Mouse (Mus musculus) midbrain, embryonic 16.5 days (tissue): ENCODE results near the gene Wnt11. TPM values are rescaled to one million over a fixed set of nuclear protein-coding genes. Genes with fewer than 3 reads are reported as not detected.

Source experiments
- ATAC-seq: fragments of 200-750 bp; cut with Nextera tagmentation; 2 replicates; pipeline ENCODE4 v1.8.0; 2017; ENCODE audit warnings: moderate TSS enrichment
- H3K27ac ChIP-seq: fragments of 300-500 bp; sonication (generic); 2 replicates; pipeline ENCODE4 v1.5.1; 2014; ENCODE audit warnings: mild to moderate bottlenecking, low read length, mixed read lengths
- H3K27me3 ChIP-seq: fragments of 300-500 bp; sonication (generic); 2 replicates; pipeline ENCODE4 v1.6.1; 2014; ENCODE audit warnings: low read depth, low read length, mixed read lengths; ENCODE audit not compliant: control insufficient read depth, insufficient read depth
- H3K36me3 ChIP-seq: fragments of 300-500 bp; sonication (generic); 2 replicates; pipeline ENCODE4 v1.6.1; 2014; ENCODE audit warnings: mild to moderate bottlenecking, low read length, moderate library complexity, mixed read lengths; ENCODE audit not compliant: control insufficient read depth, insufficient read depth
- H3K4me1 ChIP-seq: fragments of 300-500 bp; sonication (generic); 2 replicates; pipeline ENCODE4 v1.6.1; 2014; ENCODE audit warnings: mild to moderate bottlenecking, low read length, mixed read lengths; ENCODE audit not compliant: control insufficient read depth, insufficient read depth
- H3K4me2 ChIP-seq: fragments of 300-500 bp; sonication (generic); 2 replicates; pipeline ENCODE4 v1.6.1; 2014; ENCODE audit warnings: mild to moderate bottlenecking, low read length, mixed read lengths
- H3K4me3 ChIP-seq: fragments of 300-500 bp; sonication (generic); 2 replicates; pipeline ENCODE4 v1.5.1; 2014; ENCODE audit warnings: low read depth, mild to moderate bottlenecking, low read length, moderate library complexity, mixed read lengths
- H3K9ac ChIP-seq: fragments of 300-500 bp; sonication (generic); 2 replicates; pipeline ENCODE4 v1.6.1; 2014; ENCODE audit warnings: low read depth, low read length, mixed read lengths
- H3K9me3 ChIP-seq: fragments of 300-500 bp; sonication (generic); replicated peaks from 2 replicates; pipeline ENCODE4 v1.6.1; 2014; ENCODE audit warnings: mild to moderate bottlenecking, low read length, mixed read lengths; ENCODE audit not compliant: control insufficient read depth, poor library complexity, severe bottlenecking
- WGBS: fragments of 180-500 bp; shearing (Covaris S2); extraction: QIAGEN DNeasy Blood & Tissue Kit; methylation state at CpG from one replicate; pipeline ENCODE4 v1.1.7; 2014; 5-methylcytosine and 5-hydroxymethylcytosine counted together
- polyA plus RNA-seq: library from polyadenylated mRNA; unstranded; fragments of >200 nt; fragmentation: Nextera tagmentation; extraction: Ambion mirVana; gene quantifications from 2 replicates; pipeline ENCODE4 v1.2.1, GENCODE M21; 2015

The Wnt11 gene
- polyA plus RNA-seq, 1 experiment from 2014 or later: 1.2 TPM

DNA sequence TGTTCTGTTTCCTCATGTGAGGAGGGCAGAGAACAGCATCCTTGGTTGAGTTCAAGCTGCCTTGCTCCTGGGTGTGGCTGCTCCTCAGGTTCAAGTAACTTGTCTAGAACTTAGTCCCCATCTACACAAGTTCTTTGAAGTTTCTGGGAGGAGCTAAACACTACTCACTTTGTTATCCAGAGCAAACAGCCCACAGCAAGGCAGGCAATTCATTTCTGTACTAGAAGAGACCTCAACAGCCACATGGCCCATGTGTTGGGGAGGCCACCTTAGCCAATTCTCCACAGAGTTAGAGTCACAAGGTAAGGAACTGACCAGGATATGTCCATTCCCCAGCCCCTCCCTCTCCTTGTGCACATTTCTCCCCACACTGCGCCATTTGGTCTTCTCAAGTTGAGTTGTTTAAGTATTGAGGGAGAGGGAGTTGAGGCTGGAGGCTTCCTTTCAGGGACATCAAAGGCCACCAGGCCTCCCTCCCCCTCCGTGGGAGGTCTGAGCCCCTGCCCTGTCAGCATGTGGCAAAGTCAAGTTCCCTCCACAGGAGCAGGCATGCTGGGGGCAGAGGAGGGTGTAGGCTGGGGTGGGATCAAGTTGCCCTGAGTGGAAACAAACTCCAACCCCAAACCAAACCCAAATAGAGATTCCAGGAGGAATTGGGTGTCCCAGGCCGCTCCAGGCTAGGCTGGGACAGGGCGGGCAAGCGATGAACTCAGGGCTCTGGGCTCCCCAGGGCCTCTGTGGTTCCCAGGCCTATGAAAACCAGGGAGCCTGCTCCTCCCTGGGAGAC lies 37.4 kb upstream of the Wnt11 start:
- no peak for ATAC-seq
- no peak overlapping the region for H3K27ac ChIP-seq
- H3K4me2 ChIP-seq: no peak overlapping the region
- H3K27me3 ChIP-seq: no peaks in the 10 kb centered on the region
- 46% methylated on average over 5 of the region's 5 CpGs for WGBS
- H3K4me3 ChIP-seq: no peak overlapping the region
- no peak overlapping the region for H3K9ac ChIP-seq
- no peaks in the 10 kb centered on the region for H3K36me3 ChIP-seq
- no peaks in the 10 kb centered on the region for H3K9me3 ChIP-seq
- no peaks in the 10 kb centered on the region for H3K4me1 ChIP-seq

- no peak for ATAC-seq
- H3K27ac ChIP-seq: no peak overlapping the region
- no peak overlapping the region for H3K9ac ChIP-seq
- no peaks in the 10 kb centered on the region for H3K9me3 ChIP-seq
- H3K4me1 ChIP-seq: no peaks in the 10 kb centered on the region
- H3K4me3 ChIP-seq: no peak overlapping the region
- WGBS: 29% methylated on average over 3 of the region's 3 CpGs
- no peaks in the 10 kb centered on the region for H3K36me3 ChIP-seq
- H3K4me2 ChIP-seq: no peak overlapping the region
- no peaks in the 10 kb centered on the region for H3K27me3 ChIP-seq
Observed at GRCm38 (mm10) chr7:98798134-98798417, 36.8 kb upstream of the Wnt11 start.

- H3K27ac ChIP-seq: no peak overlapping the region
Observed at GRCm38 (mm10) chr7:98800435-98800834, 34.5 kb upstream of the Wnt11 start.

GRCm38 (mm10) chr7:98801086-98801485 lies 33.8 kb upstream of the Wnt11 start:
- Histone ChIP-seq H3K9me3 (no peaks in the 10 kb centered on the region), H3K4me3 (no peak overlapping the region), H3K4me1 (0 out of 2 replicates have a peak, but pooled peaks cover 2% of the 10 kb centered on the region), H3K4me2 (no peak overlapping the region), H3K27ac (no peak overlapping the region), H3K9ac (no peak overlapping the region), H3K36me3 (no peaks in the 10 kb centered on the region), H3K27me3 (no peaks in the 10 kb centered on the region)
- 42% methylated on average over 7 of the region's 7 CpGs for WGBS
- no peak for ATAC-seq

More at GRCm38 (mm10) chr7:98800435-98800834, 34.5 kb upstream of the Wnt11 start:
- Histone ChIP-seq H3K4me1 (0 out of 2 replicates have a peak, but pooled peaks cover 2% of the 10 kb centered on the region), H3K9ac (no peak overlapping the region), H3K4me3 (no peak overlapping the region), H3K4me2 (no peak overlapping the region), H3K36me3 (no peaks in the 10 kb centered on the region), H3K27me3 (no peaks in the 10 kb centered on the region), H3K9me3 (no peaks in the 10 kb centered on the region)
- WGBS: 71% methylated on average over 8 of the region's 8 CpGs
- ATAC-seq: no peak

DNA sequence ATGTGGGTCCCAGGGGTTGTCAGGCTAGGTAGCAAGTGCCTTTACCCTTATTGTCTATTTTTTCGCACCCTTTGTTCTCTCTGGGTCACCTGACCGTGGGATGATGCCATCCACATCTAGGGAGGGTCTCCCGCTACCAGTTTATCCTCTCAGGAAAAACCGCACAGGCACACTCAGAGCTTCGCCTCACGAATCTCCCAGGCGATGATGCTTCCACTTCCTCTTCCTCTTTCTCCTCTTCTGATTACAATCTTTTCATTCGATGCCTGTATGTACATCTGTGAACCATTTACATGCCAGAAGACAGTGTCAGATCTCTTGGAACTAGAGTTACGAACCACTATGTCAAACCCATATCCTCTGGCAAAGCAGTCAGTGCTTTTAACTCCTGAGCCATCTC lies 31.7 kb upstream of the Wnt11 start:
- no peak for ATAC-seq
- H3K9ac ChIP-seq: no peak overlapping the region
- 84% methylated on average over 9 of the region's 9 CpGs for WGBS

GRCm38 (mm10) chr7:98804841-98805772 lies 29.8 kb upstream of the Wnt11 start:
- Histone ChIP-seq H3K4me1 (0 out of 2 replicates have a peak, but pooled peaks cover 2% of the 10 kb centered on the region), H3K4me3 (no peak overlapping the region), H3K27me3 (no peaks in the 10 kb centered on the region), H3K9ac (no peak overlapping the region), H3K36me3 (no peaks in the 10 kb centered on the region), H3K9me3 (no peaks in the 10 kb centered on the region), H3K4me2 (no peak overlapping the region), H3K27ac (no peak overlapping the region)
- ATAC-seq: no peak; the same call in 1 of the 2 replicates
- 44% methylated on average over 12 of the region's 12 CpGs for WGBS

More for the DNA sequence above, 31.7 kb upstream of the Wnt11 start:
- Histone ChIP-seq H3K4me2 (no peak overlapping the region), H3K4me3 (no peak overlapping the region), H3K27ac (no peak overlapping the region), H3K27me3 (no peaks in the 10 kb centered on the region), H3K9me3 (no peaks in the 10 kb centered on the region), H3K4me1 (0 out of 2 replicates have a peak, but pooled peaks cover 2% of the 10 kb centered on the region), H3K36me3 (no peaks in the 10 kb centered on the region)

DNA sequence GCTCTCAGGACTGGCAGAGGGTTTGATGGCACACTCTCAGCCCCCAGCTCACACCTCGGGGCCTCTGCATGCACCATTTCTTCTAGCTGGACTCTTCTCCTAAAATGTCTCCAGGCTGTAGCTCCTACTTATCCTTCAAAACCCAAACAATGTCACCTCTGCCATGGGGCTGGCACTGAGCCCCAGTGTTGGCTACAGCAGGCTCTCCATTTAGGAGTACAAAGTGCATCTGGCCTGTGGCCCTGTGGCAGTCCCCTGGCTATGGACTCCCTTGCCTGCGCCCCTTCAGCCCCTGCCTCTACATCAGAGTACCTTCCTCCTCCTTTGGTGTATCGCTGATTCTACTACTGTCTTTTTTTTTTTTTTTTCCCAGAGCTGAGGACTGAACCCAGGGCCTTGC lies 28.0 kb upstream of the Wnt11 start:
- Histone ChIP-seq H3K4me2 (no peak overlapping the region), H3K27ac (no peak overlapping the region), H3K36me3 (no peaks in the 10 kb centered on the region), H3K9me3 (no peaks in the 10 kb centered on the region), H3K4me3 (no peak overlapping the region), H3K9ac (no peak overlapping the region), H3K4me1 (0 out of 2 replicates have a peak, but pooled peaks cover 2% of the 10 kb centered on the region), H3K27me3 (no peaks in the 10 kb centered on the region)
- ATAC-seq: no peak
- 86% methylated on average over 3 of the region's 3 CpGs for WGBS

GRCm38 (mm10) chr7:98809372-98809771 lies 25.5 kb upstream of the Wnt11 start:
- ATAC-seq: no peak
- Histone ChIP-seq H3K27me3 (no peaks in the 10 kb centered on the region), H3K36me3 (no peaks in the 10 kb centered on the region), H3K4me3 (no peak overlapping the region), H3K9me3 (no peaks in the 10 kb centered on the region), H3K9ac (no peak overlapping the region), H3K27ac (no peak overlapping the region), H3K4me1 (0 out of 2 replicates have a peak, but pooled peaks cover 2% of the 10 kb centered on the region), H3K4me2 (no peak overlapping the region)
- 87% methylated on average over 6 of the region's 6 CpGs for WGBS

DNA sequence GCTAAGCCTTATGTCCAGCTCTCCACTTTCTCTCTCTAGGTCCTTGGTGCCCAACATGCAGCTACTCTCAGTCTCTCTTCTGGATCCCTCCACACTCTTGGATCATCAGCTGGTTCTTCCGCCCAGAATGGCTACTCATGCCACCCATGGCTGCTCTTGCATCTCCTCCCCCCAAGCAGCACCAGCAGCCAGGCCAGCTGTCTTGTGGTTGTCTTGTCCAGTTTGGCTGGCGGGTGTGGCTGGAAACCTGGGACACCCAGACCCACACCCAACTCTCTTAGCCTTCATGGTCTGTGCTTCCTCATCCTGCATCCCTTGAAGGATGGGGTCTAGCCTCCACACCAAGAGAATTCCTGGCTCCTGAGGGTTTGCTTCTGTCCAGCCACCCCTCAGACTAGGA lies 24.3 kb upstream of the Wnt11 start:
- no peak overlapping the region for H3K27ac ChIP-seq
- H3K9me3 ChIP-seq: no peaks in the 10 kb centered on the region
- no peaks in the 10 kb centered on the region for H3K4me1 ChIP-seq
- H3K27me3 ChIP-seq: no peaks in the 10 kb centered on the region
- 94% methylated on average over 2 of the region's 2 CpGs for WGBS
- H3K36me3 ChIP-seq: no peaks in the 10 kb centered on the region
- H3K4me2 ChIP-seq: no peak overlapping the region
- H3K9ac ChIP-seq: no peak overlapping the region
- ATAC-seq: no peak
- H3K4me3 ChIP-seq: no peak overlapping the region
